Mouse (Mus musculus) olfactory bulb, adult 2 months (tissue): ENCODE results near the gene Thsd4. TPM values are rescaled to one million over a fixed set of nuclear protein-coding genes. Genes with fewer than 3 reads are reported as not detected.

ENCODE experiments used
- H3K27ac ChIP-seq: fragments of 200-500 bp; 2 replicates; pipeline ENCODE4 v1.5.1; 2012; ENCODE audit warnings: low read depth, low read length; ENCODE audit not compliant: insufficient read depth
- H3K4me1 ChIP-seq: fragments of 200-500 bp; 2 replicates; pipeline ENCODE4 v1.6.1; 2012; ENCODE audit warnings: low read length; ENCODE audit not compliant: control insufficient read depth, insufficient read depth
- H3K4me3 ChIP-seq: fragments of 200-500 bp; 2 replicates; pipeline ENCODE4 v1.5.1; 2012; ENCODE audit warnings: mild to moderate bottlenecking, low read depth, low read length, moderate library complexity; ENCODE audit not compliant: insufficient read depth
- CTCF ChIP-seq: fragments of 200-500 bp; IDR thresholded peaks from 2 replicates; pipeline ENCODE4 v1.5.1; 2012; ENCODE audit warnings: low read depth, mild to moderate bottlenecking, low read length, moderate library complexity; ENCODE audit not compliant: insufficient read depth
- POLR2A ChIP-seq: fragments of 200-500 bp; IDR thresholded peaks from 2 replicates; pipeline ENCODE4 v1.6.1; 2012; ENCODE audit warnings: mild to moderate bottlenecking, low read depth, low read length, moderate library complexity; ENCODE audit not compliant: insufficient read depth
- WGBS: fragments of 180-500 bp; shearing (Covaris S2); methylation state at CpG from one replicate; pipeline ENCODE4 v1.1.7; 2018; 5-methylcytosine and 5-hydroxymethylcytosine counted together
- polyA plus RNA-seq: library from polyadenylated mRNA; stranded (reverse); fragments of >200 nt; gene quantifications from 2 replicates; pipeline ENCODE4 v1.2.4, GENCODE M21; 2012; ENCODE audit warnings: low replicate concordance; ENCODE audit not compliant: missing spikeins, insufficient read depth, insufficient read length

The Thsd4 gene
- polyA plus RNA-seq, 1 experiment: not detected

- H3K4me3 ChIP-seq: no peak overlapping the region
- WGBS: 77% methylated on average over 4 of the region's 4 CpGs
- no peaks in the 10 kb centered on the region for H3K4me1 ChIP-seq
- no peak for TF ChIP-seq POLR2A
- TF ChIP-seq CTCF: no peak
- no peak overlapping the region for H3K27ac ChIP-seq
Measured at GRCm38 (mm10) chr9:60065184-60065583, 456.7 kb downstream of the Thsd4 start.

- WGBS: 88% methylated on average over 4 of the region's 4 CpGs
- TF ChIP-seq CTCF: no peak
- TF ChIP-seq POLR2A: no peak
- H3K27ac ChIP-seq: no peak overlapping the region
- no peak overlapping the region for H3K4me3 ChIP-seq
- no peaks in the 10 kb centered on the region for H3K4me1 ChIP-seq
Measured at GRCm38 (mm10) chr9:60063191-60063720, 458.6 kb downstream of the Thsd4 start.

- Histone ChIP-seq H3K4me1 (peaks cover 9% of the 10 kb centered on the region; the same call in 1 of the 2 replicates), H3K27ac (no peak overlapping the region), H3K4me3 (no peak overlapping the region)
- TF ChIP-seq CTCF (no peak), POLR2A (no peak)
- WGBS: 80% methylated on average over 5 of the region's 5 CpGs
Measured at GRCm38 (mm10) chr9:60056131-60056530, 465.7 kb downstream of the Thsd4 start.

- WGBS: 20% methylated on average over 5 of the region's 5 CpGs
- H3K4me1 ChIP-seq: peaks cover 9% of the 10 kb centered on the region; the same call in 1 of the 2 replicates
- H3K4me3 ChIP-seq: no peak overlapping the region
- TF ChIP-seq POLR2A (no peak), CTCF (no peak)
- no peak overlapping the region for H3K27ac ChIP-seq
Measured at GRCm38 (mm10) chr9:60054951-60055350, 466.9 kb downstream of the Thsd4 start.

GRCm38 (mm10) chr9:60053117-60053516 lies 468.7 kb downstream of the Thsd4 start:
- WGBS: 94% methylated on average over 5 of the region's 5 CpGs
- Histone ChIP-seq H3K27ac (no peak overlapping the region), H3K4me1 (peaks cover 9% of the 10 kb centered on the region; the same call in 1 of the 2 replicates), H3K4me3 (no peak overlapping the region)
- TF ChIP-seq POLR2A (no peak), CTCF (no peak)

GRCm38 (mm10) chr9:60052415-60052814 lies 469.4 kb downstream of the Thsd4 start:
- no peak overlapping the region for H3K27ac ChIP-seq
- TF ChIP-seq CTCF (no peak), POLR2A (no peak)
- no peak overlapping the region for H3K4me3 ChIP-seq
- 79% methylated on average over 4 of the region's 4 CpGs for WGBS
- peaks cover 9% of the 10 kb centered on the region; the same call in 1 of the 2 replicates for H3K4me1 ChIP-seq

GRCm38 (mm10) chr9:60043175-60043574 lies 478.7 kb downstream of the Thsd4 start:
- no peak overlapping the region for H3K27ac ChIP-seq
- TF ChIP-seq POLR2A: no peak
- no peak for TF ChIP-seq CTCF
- H3K4me1 ChIP-seq: no peaks in the 10 kb centered on the region
- no peak overlapping the region for H3K4me3 ChIP-seq
- WGBS: 84% methylated on average over 1 of the region's 1 CpGs

- TF ChIP-seq POLR2A: no peak
- TF ChIP-seq CTCF: no peak
- Histone ChIP-seq H3K27ac (no peak overlapping the region), H3K4me3 (no peak overlapping the region), H3K4me1 (no peaks in the 10 kb centered on the region)
- 96% methylated on average over 4 of the region's 4 CpGs for WGBS
Measured at GRCm38 (mm10) chr9:60034883-60035282, 487.0 kb downstream of the Thsd4 start.

- 89% methylated on average over 4 of the region's 4 CpGs for WGBS
- H3K27ac ChIP-seq: no peak overlapping the region
- peaks cover 12% of the 10 kb centered on the region; the same call in 1 of the 2 replicates for H3K4me1 ChIP-seq
- TF ChIP-seq POLR2A: no peak
- no peak for TF ChIP-seq CTCF
- H3K4me3 ChIP-seq: no peak overlapping the region
Measured at GRCm38 (mm10) chr9:60027234-60027633, 494.6 kb downstream of the Thsd4 start.

- Histone ChIP-seq H3K4me3 (no peak overlapping the region), H3K4me1 (peaks cover 13% of the 10 kb centered on the region; the same call in 1 of the 2 replicates), H3K27ac (no peak overlapping the region)
- TF ChIP-seq CTCF (no peak), POLR2A (no peak)
- WGBS: 90% methylated on average over 2 of the region's 2 CpGs
Measured at GRCm38 (mm10) chr9:60026795-60027194, 495.1 kb downstream of the Thsd4 start.
